Mouse (Mus musculus) gastrocnemius, adult 2 months (tissue): ENCODE measurements around the gene Nckap5. TPM values are rescaled to one million over a fixed set of nuclear protein-coding genes. Genes with fewer than 3 reads are reported as not detected.
"Not testable (repeated sequence)": the region's sequence is repeated elsewhere in the genome, so short reads cannot be mapped to it uniquely, and the experiment has no call there.

ENCODE experiments used
- DNase-seq: peaks from one replicate; pipeline ENCODE4 v3.0.0; 2022
- H3K27ac ChIP-seq: fragments of 200-600 bp; 2 replicates; pipeline ENCODE4 v1.8.1; 2022; ENCODE audit warnings: mild to moderate bottlenecking
- H3K4me3 ChIP-seq: fragments of 200-600 bp; 2 replicates; pipeline ENCODE4 v1.8.1; 2022; ENCODE audit warnings: mild to moderate bottlenecking, moderate library complexity
- CTCF ChIP-seq: fragments of 200-600 bp; IDR thresholded peaks from 2 replicates; pipeline ENCODE4 v1.8.1; 2022; ENCODE audit warnings: antibody characterized with exemption, mild to moderate bottlenecking, moderate library complexity
- intact Hi-C: fragments of 180-260 bp; cut with DNase I; formaldehyde crosslinking; loops from one replicate; pipeline ENCODE4 v1.15.1; 2025
- total RNA-seq, 2 experiments: library from RNA; stranded (reverse); gene quantifications; 2 replicates each; pipeline ENCODE4 v1.2.3; 2021

Nckap5 gene
- total RNA-seq, 2 experiments from 2014 or later: 0.82 to 1.6 TPM

DNA sequence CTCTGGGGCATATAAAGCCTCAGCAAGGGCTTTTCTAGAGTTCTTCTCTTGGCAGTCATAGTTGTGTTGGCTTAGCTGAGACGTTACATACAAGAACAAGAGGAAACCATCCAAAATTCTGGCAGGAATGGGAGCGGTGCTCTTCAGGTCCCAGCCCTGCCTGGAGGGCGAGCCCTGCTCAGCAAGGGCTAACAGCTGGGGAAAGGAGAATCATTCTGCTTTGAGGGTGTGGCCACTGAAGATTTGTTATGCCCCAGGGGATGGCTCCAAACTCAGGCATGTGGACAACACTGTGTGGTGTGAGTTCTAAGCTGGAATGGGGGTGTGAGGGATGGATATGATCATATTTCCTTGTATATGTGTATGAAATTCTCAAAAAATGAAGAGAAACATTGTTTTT, 779.1 kb downstream of the Nckap5 start:
- DNase-seq: peak; percentile 39
- intact Hi-C loops: no loop called here
- H3K27ac ChIP-seq: no peak overlapping the region
- H3K4me3 ChIP-seq: no peak overlapping the region
- TF ChIP-seq CTCF: no peak

DNA sequence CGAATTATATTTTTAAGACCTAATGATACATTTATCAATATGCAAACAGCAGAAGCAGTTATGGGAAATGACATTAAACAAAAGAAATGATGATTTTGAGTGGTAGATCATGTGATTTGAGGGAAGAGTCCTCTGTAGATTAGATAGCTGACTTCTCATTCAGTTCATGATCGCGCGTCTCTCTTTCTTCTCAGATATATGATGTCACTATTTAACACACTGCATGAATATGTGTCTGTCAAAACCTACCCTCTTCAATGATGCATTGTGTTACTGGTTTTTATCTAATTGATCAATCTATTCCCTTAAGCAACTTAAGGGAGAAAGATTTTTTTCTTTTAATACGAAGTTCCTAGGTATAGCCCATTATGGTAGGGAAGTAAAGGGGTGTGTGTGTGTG, 787.7 kb downstream of the Nckap5 start:
- no peak overlapping the region for H3K4me3 ChIP-seq
- no peak for TF ChIP-seq CTCF
- no peak for DNase-seq
- H3K27ac ChIP-seq: no peak overlapping the region
- intact Hi-C loops: no loop called here

DNA sequence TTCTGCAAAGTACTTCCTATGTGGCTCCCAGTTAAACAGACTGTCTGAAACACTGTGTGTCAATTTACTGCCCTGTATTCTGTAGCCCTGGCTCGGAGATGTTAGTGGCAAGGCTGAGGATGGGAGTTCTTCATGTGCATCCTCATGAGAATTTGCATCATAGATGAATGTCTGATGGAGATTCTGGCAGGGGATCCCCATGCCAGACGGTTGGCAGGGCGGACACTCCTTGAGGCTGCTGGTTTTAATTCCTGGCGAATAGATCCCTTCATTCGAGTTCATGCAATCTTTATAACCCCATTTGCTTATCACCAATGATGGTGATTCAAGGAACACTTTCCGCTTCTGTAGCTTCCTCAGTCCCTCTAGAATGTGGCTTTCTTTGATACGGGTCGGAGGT, 803.1 kb downstream of the Nckap5 start:
- intact Hi-C loops: no loop called here
- Histone ChIP-seq H3K4me3 (no peak overlapping the region), H3K27ac (no peak overlapping the region)
- TF ChIP-seq CTCF: no peak
- DNase-seq: no peak

DNA sequence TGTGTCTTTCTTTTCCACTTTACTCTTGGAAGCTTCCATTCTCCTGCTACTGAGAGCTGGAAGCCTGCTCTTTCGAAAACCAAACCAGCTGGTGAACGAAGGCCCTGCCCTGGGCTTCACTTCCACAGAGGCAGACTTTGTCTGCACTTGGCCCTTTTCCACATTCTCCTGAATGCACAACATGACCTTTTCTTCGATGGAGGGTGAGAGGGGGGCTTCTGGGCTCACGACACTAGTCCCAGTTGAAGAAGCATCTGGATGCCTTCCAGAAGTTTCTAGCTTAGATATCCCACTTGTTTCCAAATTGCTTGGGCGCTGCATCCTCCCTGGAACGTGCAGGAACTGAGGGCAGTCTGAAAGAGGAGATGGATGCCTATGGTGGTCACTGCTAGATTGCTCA, 806.1 kb downstream of the Nckap5 start:
- intact Hi-C loops: no loop called here
- no peak for TF ChIP-seq CTCF
- Histone ChIP-seq H3K4me3 (no peak overlapping the region), H3K27ac (no peak overlapping the region)
- DNase-seq: no peak

DNA sequence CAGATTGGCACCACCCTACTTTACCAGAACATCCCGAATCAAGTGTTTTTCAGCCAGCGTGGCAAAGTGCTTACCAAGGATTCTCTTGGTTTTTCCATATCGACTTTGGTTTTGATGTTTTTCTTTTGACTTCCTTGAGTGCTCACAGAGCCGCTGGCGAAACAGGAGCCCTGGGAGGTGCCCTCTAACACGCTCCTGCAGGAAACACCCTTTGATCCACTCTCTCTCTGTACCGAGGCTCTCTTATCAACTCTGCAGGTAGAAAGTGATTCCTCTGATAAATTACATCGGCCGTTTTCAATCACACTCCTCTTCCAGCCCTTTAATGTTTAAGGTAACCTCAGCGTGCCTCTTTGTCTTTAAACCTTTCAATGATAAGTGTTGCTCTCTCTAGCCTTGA, 807.6 kb downstream of the Nckap5 start:
- H3K27ac ChIP-seq: no peak overlapping the region
- no peak for TF ChIP-seq CTCF
- no peak for DNase-seq
- intact Hi-C loops: no loop called here
- no peak overlapping the region for H3K4me3 ChIP-seq

DNA sequence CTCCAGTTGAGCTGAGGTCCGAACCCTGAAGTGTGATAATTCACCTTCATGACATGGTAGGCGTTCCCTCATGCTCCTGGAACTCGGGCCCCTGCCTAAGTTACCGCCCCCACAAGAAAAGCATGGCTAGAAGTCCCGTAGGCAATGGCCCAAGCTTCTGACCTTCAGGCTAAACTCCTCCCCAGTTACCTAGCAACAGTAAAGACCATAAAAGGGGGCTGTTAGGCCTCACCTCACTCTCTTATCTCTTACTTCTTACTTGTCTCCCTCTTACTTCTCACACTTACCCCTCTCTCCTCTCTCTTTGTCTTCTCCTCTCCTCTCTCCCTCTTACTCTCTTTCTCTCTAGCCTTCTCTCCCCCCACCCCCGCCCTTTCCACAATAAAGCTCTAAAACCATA, 811.9 kb downstream of the Nckap5 start:
- intact Hi-C loops, H3K27ac ChIP-seq, DNase-seq, H3K4me3 ChIP-seq: not testable (repeated sequence)

DNA sequence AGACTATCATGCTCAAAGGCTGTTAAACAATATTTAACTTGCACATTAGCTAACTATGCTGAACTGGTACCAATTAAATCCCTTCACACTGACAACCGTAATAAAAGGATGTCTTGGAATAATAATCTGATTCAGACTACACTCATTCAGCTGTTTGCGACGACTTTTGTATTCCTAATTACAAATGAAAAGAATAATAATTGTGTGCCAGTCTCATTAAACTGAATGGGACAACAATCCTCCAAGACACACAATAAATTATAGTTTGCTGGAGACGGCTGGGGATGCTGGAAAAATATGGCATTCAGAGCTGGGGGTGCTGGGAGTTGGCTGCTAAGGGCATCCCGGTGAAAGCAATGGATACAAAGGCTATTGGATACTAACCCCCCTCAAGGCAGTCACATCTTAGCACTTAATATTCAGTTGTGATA, 818.9 kb downstream of the Nckap5 start:
- no peak for DNase-seq
- no peak for TF ChIP-seq CTCF
- Histone ChIP-seq H3K4me3 (no peak overlapping the region), H3K27ac (no peak overlapping the region)
- intact Hi-C loops: no loop called here

DNA sequence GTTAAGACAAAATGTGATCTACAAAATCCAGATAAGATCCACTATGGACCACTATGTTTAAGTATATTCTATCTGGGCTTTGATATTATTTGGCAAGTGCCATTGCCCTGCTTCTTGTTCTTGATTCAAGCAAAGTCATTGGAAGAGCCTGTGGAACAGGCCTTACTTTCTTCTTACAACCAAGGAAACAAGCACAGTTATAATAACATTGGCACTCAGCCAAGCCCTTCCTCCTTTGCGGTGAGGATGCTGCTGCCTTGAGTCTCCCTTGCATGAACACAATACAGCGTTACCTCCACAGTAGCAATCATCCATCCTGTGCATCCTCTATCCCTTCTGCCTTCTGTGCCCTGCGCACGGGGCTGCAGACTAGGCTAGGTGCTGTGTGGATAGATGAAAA, 823.0 kb downstream of the Nckap5 start:
- no peak for DNase-seq
- Histone ChIP-seq H3K27ac (no peak overlapping the region), H3K4me3 (no peak overlapping the region)
- intact Hi-C loops: no loop called here
- no peak for TF ChIP-seq CTCF

DNA sequence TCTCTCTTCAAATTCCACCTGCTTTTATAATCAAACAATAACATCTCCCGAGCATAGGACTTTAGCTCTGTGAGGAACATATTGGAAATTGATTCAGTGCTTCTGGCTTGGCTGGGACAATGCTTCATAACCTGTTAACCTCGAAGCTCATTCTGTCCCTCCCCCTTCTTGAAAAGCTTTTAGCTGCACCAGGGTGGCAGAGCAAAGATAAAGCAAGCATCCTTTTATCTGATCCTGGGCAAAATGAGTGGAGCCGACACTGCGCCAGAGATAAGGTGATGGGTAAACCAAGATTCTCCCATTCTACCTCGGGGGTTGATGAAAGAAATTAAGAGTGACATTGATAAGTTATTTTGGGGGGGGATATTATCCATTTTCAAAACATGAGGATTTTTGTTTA, 824.9 kb downstream of the Nckap5 start:
- Histone ChIP-seq H3K27ac (no peak overlapping the region), H3K4me3 (no peak overlapping the region)
- intact Hi-C loops: no loop called here
- DNase-seq: no peak
- TF ChIP-seq CTCF: no peak

DNA sequence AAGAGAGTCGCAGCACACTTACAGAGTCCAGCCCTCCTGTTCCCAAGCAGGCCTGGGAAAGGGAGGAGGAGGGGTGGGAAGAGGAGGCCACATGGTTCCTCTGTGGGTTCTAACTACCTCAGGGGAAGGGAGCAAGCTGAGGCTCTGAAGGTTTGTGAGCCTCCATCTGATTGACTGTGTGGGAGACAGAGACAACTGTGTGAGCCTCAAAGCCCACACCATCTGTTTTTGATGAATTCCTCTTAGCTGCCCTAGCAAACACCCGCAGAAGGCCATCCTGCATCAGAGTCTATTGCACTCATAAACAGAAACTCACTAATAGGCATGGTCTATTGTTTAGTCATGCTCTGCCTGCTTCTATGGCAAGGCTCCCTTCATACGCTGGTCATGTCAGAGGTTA, 834.1 kb downstream of the Nckap5 start:
- intact Hi-C loops: no loop called here
- Histone ChIP-seq H3K4me3 (no peak overlapping the region), H3K27ac (no peak overlapping the region)
- no peak for TF ChIP-seq CTCF
- DNase-seq: no peak

DNA sequence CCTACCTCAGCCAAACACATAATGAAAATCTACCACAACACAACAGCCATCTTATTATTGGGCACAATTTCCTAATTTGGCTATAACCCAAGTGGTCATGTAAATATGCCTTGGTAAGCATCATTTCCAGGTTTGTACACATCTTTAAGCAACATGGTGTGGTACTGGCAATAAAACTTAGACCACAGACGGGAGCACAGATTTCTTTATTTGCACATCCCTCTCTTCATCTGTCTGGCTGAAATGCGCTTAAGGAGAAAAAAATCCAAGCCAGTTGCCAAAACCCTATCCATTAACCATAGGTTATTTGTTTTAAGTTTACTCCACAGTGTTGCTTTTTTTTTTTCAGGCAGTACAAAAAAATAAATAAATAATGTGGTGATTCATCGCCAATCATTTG, 842.8 kb downstream of the Nckap5 start:
- no peak for DNase-seq
- intact Hi-C loops: no loop called here
- H3K27ac ChIP-seq: no peak overlapping the region
- TF ChIP-seq CTCF: no peak
- no peak overlapping the region for H3K4me3 ChIP-seq

DNA sequence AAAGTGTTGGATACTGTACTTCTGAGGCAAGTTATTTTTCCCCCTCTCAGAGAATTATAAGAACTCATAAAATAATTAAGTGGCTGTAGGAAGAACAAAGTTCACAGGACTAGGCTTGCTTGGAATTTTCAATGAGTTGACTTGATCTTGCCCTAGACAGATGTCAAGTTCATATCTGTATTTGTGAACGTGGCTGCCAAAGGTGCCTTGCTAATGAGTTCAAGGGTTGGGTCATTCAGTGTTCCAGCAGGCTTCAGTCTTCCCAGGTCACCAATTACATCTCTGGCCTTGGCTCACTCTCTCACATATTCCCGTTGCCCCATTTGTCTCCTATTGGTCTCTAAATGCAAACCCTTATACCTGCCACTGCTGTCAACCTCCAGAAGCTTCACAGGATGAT, 846.0 kb downstream of the Nckap5 start:
- intact Hi-C loops: no loop called here
- Histone ChIP-seq H3K27ac (no peak overlapping the region), H3K4me3 (no peak overlapping the region)
- DNase-seq: no peak
- TF ChIP-seq CTCF: no peak

DNA sequence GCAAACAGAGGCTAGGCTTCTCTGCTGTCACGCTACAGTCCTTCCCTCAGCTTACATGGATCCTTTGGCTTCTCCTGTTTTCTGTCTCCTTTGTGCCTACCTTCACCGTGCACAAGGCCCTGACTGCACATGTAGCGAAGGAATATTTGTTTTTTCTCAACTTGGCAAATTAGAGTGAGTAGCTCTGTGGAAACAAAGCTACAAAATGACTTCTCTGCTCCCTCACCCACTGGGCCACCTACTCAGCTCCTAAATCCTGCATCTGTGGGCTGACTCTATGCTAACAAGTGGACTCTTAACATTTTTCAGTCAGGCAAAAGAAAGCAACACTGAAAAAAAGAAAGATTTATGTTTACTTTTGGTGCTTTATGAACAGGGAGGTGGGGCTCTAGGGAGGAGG, 856.0 kb downstream of the Nckap5 start:
- Histone ChIP-seq H3K27ac (no peak overlapping the region), H3K4me3 (no peak overlapping the region)
- intact Hi-C loops: no loop called here
- no peak for TF ChIP-seq CTCF
- DNase-seq: no peak

DNA sequence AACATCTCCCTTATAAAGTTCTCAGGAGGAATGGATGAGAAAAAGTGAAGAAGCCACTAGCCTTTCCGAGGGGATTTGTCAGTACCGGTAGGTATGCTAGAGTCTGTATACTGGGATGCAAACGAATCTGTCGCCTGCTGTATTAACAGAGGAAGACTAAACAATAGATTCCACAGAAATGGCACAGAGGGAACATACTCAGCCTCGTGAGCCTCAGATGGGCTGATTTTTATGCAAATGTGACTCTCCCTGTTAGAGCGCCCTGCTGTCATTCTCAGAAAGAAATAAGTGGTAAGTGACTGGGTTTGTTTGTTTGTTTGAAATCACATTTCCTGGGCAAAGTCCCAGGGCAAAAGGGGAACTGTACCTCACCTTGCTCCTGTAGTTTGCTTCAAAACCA, 858.7 kb downstream of the Nckap5 start:
- TF ChIP-seq CTCF: no peak
- Histone ChIP-seq H3K4me3 (no peak overlapping the region), H3K27ac (no peak overlapping the region)
- DNase-seq: no peak
- intact Hi-C loops: no loop called here

DNA sequence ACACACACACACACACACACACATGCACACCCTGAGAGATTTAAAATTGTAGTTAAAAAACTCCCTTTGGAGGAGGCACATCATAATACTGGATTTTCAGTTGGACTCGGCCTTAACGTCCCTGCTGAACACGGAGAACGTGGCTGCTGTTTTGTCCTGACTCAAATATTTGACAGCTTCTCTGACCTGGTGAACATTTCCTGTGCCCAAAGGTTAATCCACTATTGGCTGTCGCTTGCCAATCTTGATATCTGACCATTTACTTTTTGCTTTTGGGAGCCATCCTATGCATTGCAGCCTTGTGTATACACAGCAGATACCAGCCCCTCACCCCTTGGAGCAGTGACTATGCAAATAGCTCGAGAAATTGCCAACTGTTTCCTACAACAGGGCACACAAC, 862.9 kb downstream of the Nckap5 start:
- TF ChIP-seq CTCF: no peak
- DNase-seq: no peak
- intact Hi-C loops: no loop called here

More for the DNA sequence above, 862.9 kb downstream of the Nckap5 start:
- Histone ChIP-seq H3K4me3 (no peak overlapping the region), H3K27ac (no peak overlapping the region)
